Mouse (Mus musculus): ENCODE results near the gene Spint5.

DNA sequence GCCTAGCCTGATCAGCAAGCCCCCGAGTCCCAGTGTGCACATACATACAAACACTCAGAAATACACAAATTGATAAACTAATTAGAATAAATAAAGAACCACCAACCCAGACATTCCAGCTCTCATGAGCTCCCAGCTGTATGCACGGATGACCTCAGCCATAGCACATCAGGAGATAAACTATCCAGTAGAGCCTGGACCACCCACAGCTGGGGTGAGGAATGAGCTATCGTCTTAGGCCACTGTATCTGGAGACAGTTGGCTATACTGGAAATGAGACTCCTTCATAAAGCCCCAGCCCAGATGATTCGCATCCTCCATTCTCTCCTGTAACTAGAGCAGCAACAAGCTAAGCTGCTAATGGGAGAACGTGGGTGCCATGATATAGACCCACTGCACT, 19.7 kb downstream of the Spint5 start:
- TF ChIP-seq CTCF (IDR thresholded peaks at IDR 0.05; ENCODE audit: borderline replicate concordance, insufficient read depth, low read length) = no peak
- no peak for TF ChIP-seq POLR2A (IDR thresholded peaks at IDR 0.05; ENCODE audit: low read depth, low read length)

Data from embryonic fibroblast, embryonic 13.5 days (primary cell).